20 mouse cellular contexts compared by ENCODE assay signal in genomic region chr11:40027511-40027910, GRCm38 (mm10).
DNase-seq lines count a peak whose midpoint lies in the region; ATAC-seq and TF ChIP-seq lines count a peak whose summit lies in the region.
"Had no signal": no experiment of that assay in that cellular context is flagged by ENCODE, and none has a peak within 500 bp of the region (broad histone marks: within the 10 kb centered on the region; RNA-seq: fewer than 3 reads in every experiment).

No protein-coding gene starts in this region.

- intact Hi-C loops in left cerebral cortex, postnatal 25 days (cut with DNase I), result no loop called here
- intact Hi-C loops in heart, postnatal 25 days (cut with DNase I), result no loop called here

- no peak for TF ChIP-seq CTCF in brain, embryonic 14.5 days (IDR thresholded peaks at IDR 0.05; ENCODE audit: borderline replicate concordance, extremely low read depth, insufficient read depth, insufficient read length)

- no peaks in the 10 kb centered on the region for H3K9me3 ChIP-seq in forebrain, embryonic 16.5 days (ENCODE audit: control insufficient read depth, low read length)
- H3K9me3 ChIP-seq: embryonic facial prominence, embryonic 15.5 days; heart, embryonic 12.5 days; hindbrain, embryonic 15.5 days had no signal

- TF ChIP-seq POLR2A in brain, embryonic 14.5 days (IDR thresholded peaks at IDR 0.05; ENCODE audit: borderline replicate concordance, extremely low read depth, insufficient read depth, insufficient read length, poor library complexity, severe bottlenecking), result no peak

- 67% methylated on average over 3 of the region's 3 CpGs for WGBS in forebrain, embryonic 16.5 days

- H3K27me3 ChIP-seq in forebrain, embryonic 16.5 days (replicated peaks; ENCODE audit: control insufficient read depth, insufficient read depth, low read length), result no peaks in the 10 kb centered on the region
- H3K27me3 ChIP-seq: embryonic facial prominence, embryonic 15.5 days; heart, embryonic 12.5 days; hindbrain, embryonic 15.5 days had no signal

- H3K4me3 ChIP-seq in forebrain, embryonic 16.5 days (replicated peaks; ENCODE audit: low read length), result no peak overlapping the region
- H3K4me3 ChIP-seq: embryonic facial prominence, embryonic 15.5 days; erythroblast, embryonic 14.5 days; gastrocnemius, adult 2 months; heart, embryonic 12.5 days; hindbrain, embryonic 15.5 days had no signal

- peak; percentile 97 for ATAC-seq in frontal cortex, adult (ENCODE audit: low TSS enrichment)
- peak; percentile 77 for ATAC-seq in forebrain, embryonic 16.5 days
- ATAC-seq: intestine, embryonic 16.5 days had no signal

- H3K27ac ChIP-seq in forebrain, embryonic 16.5 days (ENCODE audit: low read length), result no peak overlapping the region
- H3K27ac ChIP-seq: embryonic facial prominence, embryonic 15.5 days; gastrocnemius, adult 2 months; hindbrain, embryonic 15.5 days had no signal

- no peak for DNase-seq in frontal cortex, postnatal 14 days (ENCODE audit: low spot score in 2 of 2)
- DNase-seq in left cerebral cortex, postnatal 25 days (ENCODE audit: low spot score in 2 of 2), result peak; percentile 1 to 34
- no peak for DNase-seq in left cerebral cortex, adult 18-20 months (ENCODE audit: low spot score in 2 of 2)
- peak; percentile 31 for DNase-seq in brain, embryonic 14.5 days (ENCODE audit: low read depth)
- DNase-seq in cerebellum, postnatal 14 days, result no peak
- no peak for DNase-seq in heart, postnatal 25 days (ENCODE audit: low spot score)
- DNase-seq: adrenal gland, adult 2 months; adrenal gland, postnatal 25 days; cerebellum, adult 11-12 months; cerebellum, adult 9-11 months; gastrocnemius, adult 2 months; gastrocnemius, postnatal 25 days; heart, postnatal 36 days had no signal

- H3K4me2 ChIP-seq in forebrain, embryonic 16.5 days (ENCODE audit: low read length), result no peak overlapping the region
- H3K4me2 ChIP-seq: embryonic facial prominence, embryonic 15.5 days; heart, embryonic 12.5 days; hindbrain, embryonic 15.5 days had no signal

- no peak overlapping the region for H3K9ac ChIP-seq in forebrain, embryonic 16.5 days (replicated peaks; ENCODE audit: low read depth, low read length)
- H3K9ac ChIP-seq: embryonic facial prominence, embryonic 15.5 days; heart, embryonic 12.5 days; hindbrain, embryonic 15.5 days had no signal

- H3K36me3 ChIP-seq in forebrain, embryonic 16.5 days (ENCODE audit: control insufficient read depth, insufficient read depth), result no peaks in the 10 kb centered on the region
- H3K36me3 ChIP-seq: embryonic facial prominence, embryonic 15.5 days; heart, embryonic 12.5 days; hindbrain, embryonic 15.5 days had no signal

- H3K4me1 ChIP-seq in forebrain, embryonic 16.5 days (replicated peaks; ENCODE audit: control insufficient read depth, insufficient read depth, low read length), result 0 out of 2 replicates have a peak, but pooled peaks cover 4% of the 10 kb centered on the region
- H3K4me1 ChIP-seq: embryonic facial prominence, embryonic 15.5 days; heart, embryonic 12.5 days; hindbrain, embryonic 15.5 days had no signal

Comparison
In these comparisons a context has a peak if more than half of its experiments do, and no peak if none do; other contexts are left out.
1. DNase-seq: peak in left cerebral cortex, postnatal 25 days (2 of 2) and brain, embryonic 14.5 days (single experiment); none in frontal cortex, postnatal 14 days (0 of 2), left cerebral cortex, adult 18-20 months (0 of 2), cerebellum, postnatal 14 days (0 of 2) and heart, postnatal 25 days (single experiment).